8 mouse cellular contexts compared by ENCODE assay signal in genomic region chr4:127640251-127641085, GRCm38 (mm10).
A peak's percentile ranks its signal among the peaks of the same experiment; 100 is the strongest.
DNase-seq lines count a peak whose midpoint lies in the region; ATAC-seq and TF ChIP-seq lines count a peak whose summit lies in the region.

No protein-coding gene starts in this region.

- no peaks in the 10 kb centered on the region for H3K9me3 ChIP-seq in embryonic facial prominence, embryonic 14.5 days (ENCODE audit: control insufficient read depth, low read length)
- no peaks in the 10 kb centered on the region for H3K9me3 ChIP-seq in midbrain, embryonic 13.5 days

- no peak for TF ChIP-seq CTCF in layer of hippocampus, adult 2 months (conservative IDR thresholded peaks at IDR 0.05)
- TF ChIP-seq CTCF in gastrocnemius, adult 2 months (IDR thresholded peaks at IDR 0.05) = no peak

- H3K27ac ChIP-seq in embryonic facial prominence, embryonic 14.5 days (replicated peaks; ENCODE audit: low read depth, low read length) = no peak overlapping the region
- peak overlapping the region; percentile 97 for H3K27ac ChIP-seq in layer of hippocampus, adult 2 months
- H3K27ac ChIP-seq in midbrain, embryonic 13.5 days = peak overlapping the region; percentile 87
- no peak overlapping the region for H3K27ac ChIP-seq in gastrocnemius, adult 2 months

- DNase-seq in adrenal gland, postnatal 10 days = peak; percentile 3
- DNase-seq in adrenal gland, adult 18-20 months (ENCODE audit: low spot score in 2 of 2) = no peak
- peak; percentile 77 for DNase-seq in embryonic facial prominence, embryonic 14.5 days (ENCODE audit: low spot score)
- peak; percentile 76 to 85 for DNase-seq in layer of hippocampus, adult 2 months (ENCODE audit: low spot score in 2 of 2)
- DNase-seq in gastrocnemius, adult 2 months = no peak
- no peak for DNase-seq in adrenal gland, adult 8-10 months
- no peak for DNase-seq in urinary bladder, adult 18-20 months (ENCODE audit: low spot score in 2 of 2)

- no peak overlapping the region for H3K4me2 ChIP-seq in embryonic facial prominence, embryonic 14.5 days (ENCODE audit: low read depth, low read length)
- H3K4me2 ChIP-seq in midbrain, embryonic 13.5 days (replicated peaks) = no peak overlapping the region

- no peaks in the 10 kb centered on the region for H3K36me3 ChIP-seq in embryonic facial prominence, embryonic 14.5 days (ENCODE audit: control insufficient read depth, insufficient read depth, low read length)
- H3K36me3 ChIP-seq in midbrain, embryonic 13.5 days = no peaks in the 10 kb centered on the region

- no peak overlapping the region for H3K4me3 ChIP-seq in embryonic facial prominence, embryonic 14.5 days (ENCODE audit: low read depth, low read length)
- no peak overlapping the region; the same call in 1 of the 2 replicates for H3K4me3 ChIP-seq in layer of hippocampus, adult 2 months
- H3K4me3 ChIP-seq in midbrain, embryonic 13.5 days (replicated peaks) = no peak overlapping the region
- no peak overlapping the region for H3K4me3 ChIP-seq in gastrocnemius, adult 2 months

- H3K9ac ChIP-seq in embryonic facial prominence, embryonic 14.5 days (ENCODE audit: low read depth, low read length) = no peak overlapping the region
- no peak overlapping the region for H3K9ac ChIP-seq in midbrain, embryonic 13.5 days (replicated peaks)

- WGBS in embryonic facial prominence, embryonic 14.5 days = 51% methylated on average over 14 of the region's 14 CpGs
- 39% methylated on average over 14 of the region's 14 CpGs for WGBS in midbrain, embryonic 13.5 days

- no peaks in the 10 kb centered on the region for H3K27me3 ChIP-seq in embryonic facial prominence, embryonic 14.5 days (replicated peaks; ENCODE audit: control insufficient read depth, insufficient read depth, low read length)
- H3K27me3 ChIP-seq in midbrain, embryonic 13.5 days = no peaks in the 10 kb centered on the region

- peak; percentile 78 for ATAC-seq in embryonic facial prominence, embryonic 14.5 days (ENCODE audit: low read depth)
- ATAC-seq in midbrain, embryonic 13.5 days = peak; percentile 91

- peaks cover 5% of the 10 kb centered on the region; the same call in 1 of the 2 replicates for H3K4me1 ChIP-seq in embryonic facial prominence, embryonic 14.5 days (ENCODE audit: control insufficient read depth, insufficient read depth, low read length)
- peaks cover 37% of the 10 kb centered on the region for H3K4me1 ChIP-seq in midbrain, embryonic 13.5 days (replicated peaks)

- intact Hi-C loops in gastrocnemius, adult 2 months (cut with DNase I) = no loop called here

Comparison
In these comparisons a context has a peak if more than half of its experiments do, and no peak if none do; other contexts are left out.
1. DNase-seq: peak in adrenal gland, postnatal 10 days (single experiment), embryonic facial prominence, embryonic 14.5 days (single experiment) and layer of hippocampus, adult 2 months (2 of 2); none in adrenal gland, adult 18-20 months (0 of 2), gastrocnemius, adult 2 months (single experiment), adrenal gland, adult 8-10 months (single experiment) and urinary bladder, adult 18-20 months (0 of 2).
2. H3K27ac ChIP-seq: peak in layer of hippocampus, adult 2 months (single experiment) and midbrain, embryonic 13.5 days (single experiment); none in embryonic facial prominence, embryonic 14.5 days (single experiment) and gastrocnemius, adult 2 months (single experiment).